Mouse (Mus musculus): ENCODE measurements around the gene Atp6v0d1. TPM values are rescaled to one million over a fixed set of nuclear protein-coding genes. Genes with fewer than 3 reads are reported as not detected.

Gene Atp6v0d1
- polyA plus RNA-seq, 1 experiment from 2014 or later: 50.2 TPM

DNA sequence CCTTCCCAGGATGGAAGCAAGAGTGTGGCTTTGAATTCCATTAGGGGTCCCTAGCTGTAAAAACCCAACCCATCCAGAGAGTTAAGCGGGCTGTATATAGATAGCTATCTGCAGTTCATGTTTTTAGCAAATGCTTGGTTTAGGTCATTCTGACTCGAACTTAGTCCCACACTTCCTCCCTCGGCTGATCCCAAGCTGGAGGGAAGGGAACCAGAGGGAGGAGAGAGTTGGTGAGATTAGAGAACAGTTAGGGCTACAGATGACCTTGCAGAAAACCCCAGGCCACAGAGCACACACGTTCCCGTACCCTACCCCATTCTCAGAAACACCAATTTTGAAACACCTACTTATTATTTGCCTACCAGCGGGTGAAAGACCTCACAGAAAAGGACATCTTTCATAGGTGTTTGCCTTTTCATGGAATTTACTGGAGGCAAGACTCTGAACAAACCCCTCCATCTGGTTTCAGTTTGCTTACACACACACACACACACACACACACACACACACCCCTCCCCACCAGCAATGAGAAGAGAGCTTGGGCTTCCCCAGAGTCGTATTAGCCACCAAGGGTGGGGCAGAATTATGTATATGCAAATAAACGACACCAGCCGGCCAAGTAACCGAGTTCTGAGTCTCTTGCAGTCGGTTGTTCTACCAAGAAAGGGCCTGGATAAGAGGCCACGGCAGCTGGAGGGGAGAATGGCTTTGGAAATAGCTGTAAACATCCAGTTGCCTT is 55.7 kb downstream of the Atp6v0d1 start:
- H3K4me1 ChIP-seq (ENCODE audit: insufficient read depth): no peaks in the 10 kb centered on the region

DNA sequence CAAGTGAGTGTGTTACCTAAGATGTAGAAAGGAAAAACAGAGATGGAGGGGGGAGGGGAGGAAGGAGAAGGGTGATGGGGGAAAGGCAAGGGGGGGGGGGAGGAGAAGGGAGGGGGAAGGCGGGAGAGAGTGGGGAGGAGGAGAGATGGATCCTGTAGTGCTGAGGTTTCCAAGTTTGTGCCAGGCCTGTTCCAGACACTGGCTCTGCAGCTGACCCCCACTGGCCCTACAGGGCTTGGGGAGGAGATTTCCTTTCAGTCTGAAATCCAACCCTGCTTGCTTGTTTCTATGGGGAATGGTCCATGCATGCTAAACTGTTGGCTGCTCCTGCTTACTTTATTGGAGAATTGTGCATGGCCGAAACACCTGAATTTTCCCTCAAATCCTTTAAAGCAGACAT is 57.1 kb downstream of the Atp6v0d1 start:
- no peaks in the 10 kb centered on the region for H3K9me3 ChIP-seq (ENCODE audit: low read length)
- H3K36me3 ChIP-seq (replicated peaks; ENCODE audit: insufficient read depth, low read length): no peaks in the 10 kb centered on the region
- H3K4me1 ChIP-seq (ENCODE audit: insufficient read depth): no peaks in the 10 kb centered on the region
- TF ChIP-seq EP300 (IDR thresholded peaks at IDR 0.05; ENCODE audit: low read depth) (no peak), CTCF (IDR thresholded peaks at IDR 0.05; ENCODE audit: low read depth) (no peak)
- no peak overlapping the region for H3K27ac ChIP-seq (ENCODE audit: low read depth)
- DNase-seq: no peak
- no peak overlapping the region for H3K4me3 ChIP-seq (ENCODE audit: low read depth, low read length)
- H3K27me3 ChIP-seq (ENCODE audit: insufficient read depth, low read length): no peaks in the 10 kb centered on the region
- H3K4me2 ChIP-seq (ENCODE audit: low read depth, low read length): no peak overlapping the region
- ATAC-seq: no peak
- 57% methylated on average over 1 of the region's 2 CpGs for WGBS (ENCODE audit: insufficient replicate concordance)
- no peak overlapping the region for H3K9ac ChIP-seq (replicated peaks)

More for the DNA sequence above, 55.7 kb downstream of the Atp6v0d1 start:
- H3K27me3 ChIP-seq (ENCODE audit: insufficient read depth, low read length): no peaks in the 10 kb centered on the region
- no peak overlapping the region for H3K4me2 ChIP-seq (ENCODE audit: low read depth, low read length)
- ATAC-seq (no peak), DNase-seq (no peak)
- H3K27ac ChIP-seq (ENCODE audit: low read depth): no peak overlapping the region
- H3K36me3 ChIP-seq (replicated peaks; ENCODE audit: insufficient read depth, low read length): no peaks in the 10 kb centered on the region
- TF ChIP-seq CTCF (IDR thresholded peaks at IDR 0.05; ENCODE audit: low read depth) (no peak), EP300 (IDR thresholded peaks at IDR 0.05; ENCODE audit: low read depth) (no peak)
- no peak overlapping the region for H3K4me3 ChIP-seq (ENCODE audit: low read depth, low read length)
- WGBS (ENCODE audit: insufficient replicate concordance): 34% methylated on average over 12 of the region's 12 CpGs
- no peaks in the 10 kb centered on the region for H3K9me3 ChIP-seq (ENCODE audit: low read length)
- no peak overlapping the region for H3K9ac ChIP-seq (replicated peaks)

DNA sequence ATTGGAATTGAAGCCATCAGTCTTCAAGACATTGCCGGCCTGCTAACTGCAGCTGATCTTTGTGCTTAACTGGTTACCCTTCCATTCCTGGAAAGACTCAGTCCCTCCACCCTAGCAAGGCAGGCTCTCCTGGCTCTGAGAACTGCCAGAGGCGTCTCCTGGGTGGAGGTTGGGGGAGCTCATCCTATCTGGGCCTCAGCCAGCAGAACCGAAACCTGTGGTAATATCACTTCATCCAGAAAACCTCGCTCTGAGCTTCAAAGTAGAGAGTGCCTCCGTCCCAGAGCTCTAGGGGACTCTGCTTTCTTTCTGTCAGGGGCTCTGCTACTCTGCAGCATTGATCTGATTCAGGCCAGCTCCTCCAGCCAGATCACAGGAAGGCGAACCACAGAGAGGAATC is 58.9 kb downstream of the Atp6v0d1 start:
- Histone ChIP-seq H3K4me2 (ENCODE audit: low read depth, low read length) (no peak overlapping the region), H3K27me3 (ENCODE audit: insufficient read depth, low read length) (no peaks in the 10 kb centered on the region), H3K4me3 (ENCODE audit: low read depth, low read length) (no peak overlapping the region), H3K4me1 (ENCODE audit: insufficient read depth) (no peaks in the 10 kb centered on the region), H3K9ac (replicated peaks) (no peak overlapping the region), H3K36me3 (replicated peaks; ENCODE audit: insufficient read depth, low read length) (no peaks in the 10 kb centered on the region), H3K27ac (ENCODE audit: low read depth) (no peak overlapping the region), H3K9me3 (ENCODE audit: low read length) (no peaks in the 10 kb centered on the region)
- WGBS (ENCODE audit: insufficient replicate concordance): 63% methylated on average over 6 of the region's 6 CpGs
- TF ChIP-seq CTCF (IDR thresholded peaks at IDR 0.05; ENCODE audit: low read depth): no peak
- DNase-seq (no peak), ATAC-seq (no peak)

DNA sequence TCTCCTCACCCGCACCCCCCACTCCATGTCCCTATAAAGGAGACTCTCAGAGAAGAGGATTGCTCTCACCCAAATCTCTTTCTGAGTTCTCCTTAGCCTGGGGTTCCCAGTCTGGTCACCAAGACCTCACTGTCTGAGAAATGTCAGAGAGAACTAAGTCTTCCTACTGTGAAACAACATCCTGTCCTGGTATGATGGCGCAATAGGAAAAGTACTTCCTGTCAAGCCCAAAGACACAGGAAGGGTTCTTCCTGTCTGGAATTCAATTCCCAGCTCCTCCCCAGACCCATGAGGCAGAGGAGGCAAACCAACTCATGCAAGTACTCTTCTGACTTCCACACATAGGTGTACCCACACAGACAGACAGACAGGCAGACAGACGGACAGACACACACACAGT is 61.2 kb downstream of the Atp6v0d1 start:
- peak; percentile 23; the same call in 1 of the 2 replicates for ATAC-seq

DNA sequence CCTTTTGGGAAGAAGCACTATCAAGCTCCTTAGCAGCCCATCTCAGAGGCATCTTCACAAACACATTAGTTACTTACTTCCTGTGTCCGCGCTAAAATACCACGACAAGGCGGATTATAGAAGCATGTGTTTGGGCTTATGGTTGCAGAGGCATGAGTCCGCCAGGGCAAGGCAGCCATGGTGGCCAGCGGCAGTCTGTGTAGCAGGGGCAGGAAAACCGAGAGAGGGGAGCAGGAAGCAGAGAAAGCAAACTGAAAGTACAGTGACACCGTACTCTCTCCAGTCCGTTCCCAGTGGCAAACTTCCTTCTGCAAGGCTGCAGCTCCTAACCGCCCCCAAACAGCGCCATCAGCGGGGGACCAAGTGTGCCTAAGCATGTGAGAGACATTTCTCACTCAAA is 66.1 kb downstream of the Atp6v0d1 start:
- Histone ChIP-seq H3K9me3 (ENCODE audit: low read length) (no peaks in the 10 kb centered on the region), H3K4me2 (ENCODE audit: low read depth, low read length) (peak overlapping the region; percentile 58), H3K4me3 (ENCODE audit: low read depth, low read length) (peak overlapping the region; percentile 35), H3K4me1 (ENCODE audit: insufficient read depth) (0 out of 2 replicates have a peak, but pooled peaks cover 3% of the 10 kb centered on the region), H3K27ac (ENCODE audit: low read depth) (peak overlapping the region; percentile 12; the same call in 1 of the 2 replicates), H3K36me3 (replicated peaks; ENCODE audit: insufficient read depth, low read length) (no peaks in the 10 kb centered on the region), H3K27me3 (ENCODE audit: insufficient read depth, low read length) (no peaks in the 10 kb centered on the region), H3K9ac (replicated peaks) (0 out of 2 replicates have a peak overlapping the region, but pooled peaks have one; percentile 46)
- DNase-seq (peak; percentile 17), ATAC-seq (no peak)
- 36% methylated on average over 12 of the region's 12 CpGs for WGBS (ENCODE audit: insufficient replicate concordance)
- TF ChIP-seq CTCF (IDR thresholded peaks at IDR 0.05; ENCODE audit: low read depth) (no peak), EP300 (IDR thresholded peaks at IDR 0.05; ENCODE audit: low read depth) (no peak)

More for the DNA sequence above, 61.2 kb downstream of the Atp6v0d1 start:
- no peak for DNase-seq
- no peak overlapping the region for H3K4me3 ChIP-seq (ENCODE audit: low read depth, low read length)
- TF ChIP-seq CTCF (IDR thresholded peaks at IDR 0.05; ENCODE audit: low read depth) (no peak), EP300 (IDR thresholded peaks at IDR 0.05; ENCODE audit: low read depth) (peak; percentile 38; the same call in 1 of the 2 replicates)
- no peaks in the 10 kb centered on the region for H3K9me3 ChIP-seq (ENCODE audit: low read length)
- H3K36me3 ChIP-seq (replicated peaks; ENCODE audit: insufficient read depth, low read length): no peaks in the 10 kb centered on the region
- 75% methylated on average over 3 of the region's 3 CpGs for WGBS (ENCODE audit: insufficient replicate concordance)
- H3K4me2 ChIP-seq (ENCODE audit: low read depth, low read length): no peak overlapping the region
- H3K4me1 ChIP-seq (ENCODE audit: insufficient read depth): no peaks in the 10 kb centered on the region
- H3K9ac ChIP-seq (replicated peaks): no peak overlapping the region
- no peak overlapping the region for H3K27ac ChIP-seq (ENCODE audit: low read depth)
- no peaks in the 10 kb centered on the region for H3K27me3 ChIP-seq (ENCODE audit: insufficient read depth, low read length)

DNA sequence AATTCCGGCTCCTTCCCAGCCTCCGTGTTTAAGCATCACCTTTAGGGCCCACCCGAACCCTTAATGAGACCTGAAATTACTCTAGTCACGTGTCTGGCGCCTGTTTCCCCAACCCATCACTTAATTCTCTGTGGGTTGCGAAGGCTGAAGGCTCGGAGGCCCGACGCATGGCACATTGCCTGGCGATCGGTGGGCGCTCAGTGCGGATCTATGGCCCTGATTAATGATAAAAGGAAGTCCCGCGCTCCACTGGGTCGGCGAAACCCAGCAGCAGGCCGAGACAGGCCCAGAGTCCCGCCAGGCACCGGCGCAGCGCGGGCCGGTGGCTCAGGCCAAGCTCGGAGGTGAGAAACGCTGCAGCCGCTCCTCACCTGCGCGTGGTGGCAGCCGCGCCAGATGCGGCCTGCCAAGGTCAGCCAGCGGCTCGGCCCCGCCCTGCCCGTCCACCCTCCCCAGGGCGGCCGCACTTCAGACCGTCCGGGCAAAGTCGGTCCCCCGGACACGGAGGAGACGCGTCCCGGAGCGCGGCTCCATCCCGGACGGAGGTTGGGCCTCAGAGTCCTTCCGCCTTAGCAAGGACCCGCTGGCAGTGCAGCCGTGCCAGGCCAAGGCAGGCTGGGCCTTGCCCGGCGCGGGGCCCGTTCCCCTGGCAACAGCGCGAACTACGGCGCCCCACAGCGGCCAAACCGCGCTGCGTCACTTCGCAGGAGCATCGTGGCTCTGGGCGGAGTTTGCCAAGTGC is 69.2 kb downstream of the Atp6v0d1 start, which contains the start of gene Zdhhc1:
TSS of gene Zdhhc1 (minus strand) at position 464 of the 742 bp plus-strand sequence.
- H3K4me2 ChIP-seq (ENCODE audit: low read depth, low read length): peak within 1 kb of the TSS; percentile 99
- H3K27ac ChIP-seq (ENCODE audit: low read depth): peak within 1 kb of the TSS; percentile 55; the same call in 1 of the 2 replicates
- TF ChIP-seq CTCF (IDR thresholded peaks at IDR 0.05; ENCODE audit: low read depth): peak; percentile 79
- TF ChIP-seq EP300 (IDR thresholded peaks at IDR 0.05; ENCODE audit: low read depth): no peak
- H3K4me1 ChIP-seq (ENCODE audit: insufficient read depth): 0 out of 2 replicates have a peak, but pooled peaks cover 3% of the 10 kb centered on the region
- ATAC-seq (peak; percentile 92), DNase-seq (peak; percentile 87)
- no peaks in the 10 kb centered on the region for H3K36me3 ChIP-seq (replicated peaks; ENCODE audit: insufficient read depth, low read length)
- no peaks in the 10 kb centered on the region for H3K9me3 ChIP-seq (ENCODE audit: low read length)
- no peaks in the 10 kb centered on the region for H3K27me3 ChIP-seq (ENCODE audit: insufficient read depth, low read length)
- H3K9ac ChIP-seq (replicated peaks): peak within 1 kb of the TSS; percentile 82
- 3% methylated on average over 65 of the region's 68 CpGs for WGBS (ENCODE audit: insufficient replicate concordance)
- H3K4me3 ChIP-seq (ENCODE audit: low read depth, low read length): peak within 1 kb of the TSS; percentile 88
